Mouse (Mus musculus): ENCODE measurements at regions not wholly inside any gene's neighbourhood (a gene's known extent, or its start where the extent isn't known, plus 50 kb on each side); places are given as distances from the start of the nearest gene placed in this dataset.

GRCm38 (mm10) chr6:94881139-94881538, 181.2 kb upstream of the Lrig1 start:
- no peak for TF ChIP-seq CTCF (IDR thresholded peaks at IDR 0.05; ENCODE audit: control insufficient read depth, insufficient read depth, low read length)
- Histone ChIP-seq H3K4me3 (replicated peaks; ENCODE audit: control insufficient read depth, low read depth, low read length) (no peak overlapping the region), H3K27ac (ENCODE audit: control insufficient read depth, insufficient read depth, low read depth, low read length, poor library complexity) (no peak overlapping the region), H3K4me1 (ENCODE audit: control insufficient read depth, insufficient read depth, low read length) (no peaks in the 10 kb centered on the region)
- 90% methylated on average over 10 of the region's 10 CpGs for WGBS

GRCm38 (mm10) chr6:94875841-94876240, 175.9 kb upstream of the Lrig1 start:
- Histone ChIP-seq H3K27ac (ENCODE audit: control insufficient read depth, insufficient read depth, low read depth, low read length, poor library complexity) (no peak overlapping the region), H3K4me3 (replicated peaks; ENCODE audit: control insufficient read depth, low read depth, low read length) (no peak overlapping the region), H3K4me1 (ENCODE audit: control insufficient read depth, insufficient read depth, low read length) (peaks cover 1% of the 10 kb centered on the region; the same call in 1 of the 2 replicates)
- WGBS, result 77% methylated on average over 5 of the region's 5 CpGs
- TF ChIP-seq CTCF (IDR thresholded peaks at IDR 0.05; ENCODE audit: control insufficient read depth, insufficient read depth, low read length) (no peak), POLR2A (IDR thresholded peaks at IDR 0.05; ENCODE audit: borderline replicate concordance, control insufficient read depth, low read depth, low read length) (no peak)

- H3K27ac ChIP-seq (ENCODE audit: control insufficient read depth, insufficient read depth, low read depth, low read length, poor library complexity), result no peak overlapping the region; the same call in 1 of the 2 replicates
- H3K4me3 ChIP-seq (replicated peaks; ENCODE audit: control insufficient read depth, low read depth, low read length), result no peak overlapping the region
- WGBS, result 67% methylated on average over 4 of the region's 4 CpGs
- peaks cover 1% of the 10 kb centered on the region; the same call in 1 of the 2 replicates for H3K4me1 ChIP-seq (ENCODE audit: control insufficient read depth, insufficient read depth, low read length)
- TF ChIP-seq CTCF (IDR thresholded peaks at IDR 0.05; ENCODE audit: control insufficient read depth, insufficient read depth, low read length) (no peak), POLR2A (IDR thresholded peaks at IDR 0.05; ENCODE audit: borderline replicate concordance, control insufficient read depth, low read depth, low read length) (no peak)
These were observed 175.1 kb upstream of the Lrig1 start for GRCm38 (mm10) chr6:94875065-94875464.

GRCm38 (mm10) chr6:94874415-94874814, 174.5 kb upstream of the Lrig1 start:
- 87% methylated on average over 1 of the region's 1 CpGs for WGBS
- Histone ChIP-seq H3K4me1 (ENCODE audit: control insufficient read depth, insufficient read depth, low read length) (peaks cover 1% of the 10 kb centered on the region; the same call in 1 of the 2 replicates), H3K27ac (ENCODE audit: control insufficient read depth, insufficient read depth, low read depth, low read length, poor library complexity) (no peak overlapping the region), H3K4me3 (replicated peaks; ENCODE audit: control insufficient read depth, low read depth, low read length) (no peak overlapping the region)
- TF ChIP-seq POLR2A (IDR thresholded peaks at IDR 0.05; ENCODE audit: borderline replicate concordance, control insufficient read depth, low read depth, low read length) (no peak), CTCF (IDR thresholded peaks at IDR 0.05; ENCODE audit: control insufficient read depth, insufficient read depth, low read length) (no peak)

GRCm38 (mm10) chr6:94867952-94868351, 168.0 kb upstream of the Lrig1 start:
- Histone ChIP-seq H3K4me1 (ENCODE audit: control insufficient read depth, insufficient read depth, low read length) (no peaks in the 10 kb centered on the region), H3K4me3 (replicated peaks; ENCODE audit: control insufficient read depth, low read depth, low read length) (no peak overlapping the region), H3K27ac (ENCODE audit: control insufficient read depth, insufficient read depth, low read depth, low read length, poor library complexity) (no peak overlapping the region)
- no peak for TF ChIP-seq CTCF (IDR thresholded peaks at IDR 0.05; ENCODE audit: control insufficient read depth, insufficient read depth, low read length)
- TF ChIP-seq POLR2A (IDR thresholded peaks at IDR 0.05; ENCODE audit: borderline replicate concordance, control insufficient read depth, low read depth, low read length), result no peak
- 75% methylated on average over 3 of the region's 3 CpGs for WGBS

- H3K4me3 ChIP-seq (replicated peaks; ENCODE audit: control insufficient read depth, low read depth, low read length), result no peak overlapping the region
- H3K4me1 ChIP-seq (ENCODE audit: control insufficient read depth, insufficient read depth, low read length), result no peaks in the 10 kb centered on the region
- no peak overlapping the region for H3K27ac ChIP-seq (ENCODE audit: control insufficient read depth, insufficient read depth, low read depth, low read length, poor library complexity)
- TF ChIP-seq POLR2A (IDR thresholded peaks at IDR 0.05; ENCODE audit: borderline replicate concordance, control insufficient read depth, low read depth, low read length), result no peak
- no peak for TF ChIP-seq CTCF (IDR thresholded peaks at IDR 0.05; ENCODE audit: control insufficient read depth, insufficient read depth, low read length)
- WGBS, result 48% methylated on average over 2 of the region's 2 CpGs
These were observed 165.5 kb upstream of the Lrig1 start for GRCm38 (mm10) chr6:94865498-94865897.

- WGBS, result 0% methylated on average over 5 of the region's 5 CpGs
- Histone ChIP-seq H3K27ac (ENCODE audit: control insufficient read depth, insufficient read depth, low read depth, low read length, poor library complexity) (no peak overlapping the region), H3K4me3 (replicated peaks; ENCODE audit: control insufficient read depth, low read depth, low read length) (no peak overlapping the region), H3K4me1 (ENCODE audit: control insufficient read depth, insufficient read depth, low read length) (no peaks in the 10 kb centered on the region)
- no peak for TF ChIP-seq CTCF (IDR thresholded peaks at IDR 0.05; ENCODE audit: control insufficient read depth, insufficient read depth, low read length)
- no peak for TF ChIP-seq POLR2A (IDR thresholded peaks at IDR 0.05; ENCODE audit: borderline replicate concordance, control insufficient read depth, low read depth, low read length)
These were observed 158.2 kb upstream of the Lrig1 start for GRCm38 (mm10) chr6:94858121-94858621.

GRCm38 (mm10) chr6:94850121-94850520, 150.2 kb upstream of the Lrig1 start:
- 68% methylated on average over 5 of the region's 5 CpGs for WGBS
- no peak for TF ChIP-seq POLR2A (IDR thresholded peaks at IDR 0.05; ENCODE audit: borderline replicate concordance, control insufficient read depth, low read depth, low read length)
- no peak for TF ChIP-seq CTCF (IDR thresholded peaks at IDR 0.05; ENCODE audit: control insufficient read depth, insufficient read depth, low read length)
- no peak overlapping the region for H3K4me3 ChIP-seq (replicated peaks; ENCODE audit: control insufficient read depth, low read depth, low read length)
- H3K4me1 ChIP-seq (ENCODE audit: control insufficient read depth, insufficient read depth, low read length), result no peaks in the 10 kb centered on the region
- H3K27ac ChIP-seq (ENCODE audit: control insufficient read depth, insufficient read depth, low read depth, low read length, poor library complexity), result no peak overlapping the region

GRCm38 (mm10) chr6:94849533-94849932, 149.6 kb upstream of the Lrig1 start:
- Histone ChIP-seq H3K27ac (ENCODE audit: control insufficient read depth, insufficient read depth, low read depth, low read length, poor library complexity) (no peak overlapping the region), H3K4me3 (replicated peaks; ENCODE audit: control insufficient read depth, low read depth, low read length) (no peak overlapping the region), H3K4me1 (ENCODE audit: control insufficient read depth, insufficient read depth, low read length) (no peaks in the 10 kb centered on the region)
- no peak for TF ChIP-seq CTCF (IDR thresholded peaks at IDR 0.05; ENCODE audit: control insufficient read depth, insufficient read depth, low read length)
- TF ChIP-seq POLR2A (IDR thresholded peaks at IDR 0.05; ENCODE audit: borderline replicate concordance, control insufficient read depth, low read depth, low read length), result no peak
- 76% methylated on average over 3 of the region's 3 CpGs for WGBS

All from bone marrow, adult 2 months (tissue).